17 mouse cellular contexts compared by ENCODE assay signal in the genomic region with DNA sequence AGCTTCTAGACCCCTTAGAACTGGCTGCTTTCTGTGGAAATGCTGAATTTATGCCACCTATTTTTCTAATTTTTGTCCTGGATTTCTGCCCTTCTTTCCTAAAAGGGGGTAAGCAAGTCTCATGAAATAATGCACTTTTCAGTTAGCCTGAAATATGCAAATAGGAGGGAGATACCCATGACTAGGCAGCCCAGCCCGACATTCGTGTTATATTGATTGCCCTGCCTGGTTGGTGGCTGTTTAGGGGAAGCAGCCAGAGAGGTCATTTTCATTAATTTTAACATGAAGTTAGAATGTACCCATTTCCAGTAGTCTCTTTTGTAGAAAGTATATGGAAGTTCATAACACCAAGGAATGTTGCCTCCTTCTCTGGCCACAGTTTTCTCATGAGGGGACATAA. TPM values are rescaled to one million over a fixed set of nuclear protein-coding genes. Genes with fewer than 3 reads are reported as not detected.
DNase-seq lines count a peak whose midpoint lies in the region; TF ChIP-seq lines count a peak whose summit lies in the region.
"Had no signal": no experiment of that assay in that cellular context is flagged by ENCODE, and none has a peak within 500 bp of the region (broad histone marks: within the 10 kb centered on the region; RNA-seq: fewer than 3 reads in every experiment).

No protein-coding gene starts in this region.

- TF ChIP-seq CTCF in cerebellum, adult 2 months (IDR thresholded peaks at IDR 0.05; ENCODE audit: borderline replicate concordance, insufficient read depth, low read depth, low read length), result no peak
- no peak for TF ChIP-seq CTCF in layer of hippocampus, adult 2 months (conservative IDR thresholded peaks at IDR 0.05)

- no peak for DNase-seq in cerebellum, adult 2 months
- no peak for DNase-seq in cerebellum, postnatal 10 days
- no peak for DNase-seq in layer of hippocampus, adult 2 months (ENCODE audit: low spot score in 2 of 2)
- no peak for DNase-seq in layer of hippocampus, adult 9-11 months
- DNase-seq in spleen, postnatal 36 days (ENCODE audit: low spot score in 2 of 2), result peak; percentile 35 to 40
- DNase-seq in spleen, postnatal 10 days (ENCODE audit: low spot score in 2 of 2), result no peak
- DNase-seq in lung, postnatal 10 days, result no peak
- DNase-seq: adrenal gland, adult 2 months; adrenal gland, postnatal 25 days; cerebellum, adult 8-10 months; cerebellum, postnatal 25 days; heart, adult 2 months had no signal

- H3K4me1 ChIP-seq in cerebellum, adult 2 months (ENCODE audit: control insufficient read depth, insufficient read depth, low read length), result peaks cover 26% of the 10 kb centered on the region
- H3K4me1 ChIP-seq: embryonic facial prominence, embryonic 13.5 days; forebrain, embryonic 12.5 days; heart, embryonic 12.5 days had no signal

- H3K4me3 ChIP-seq in cerebellum, adult 2 months (replicated peaks; ENCODE audit: insufficient read depth, low read depth, low read length), result no peak overlapping the region
- no peak overlapping the region for H3K4me3 ChIP-seq in layer of hippocampus, adult 2 months
- H3K4me3 ChIP-seq: embryonic facial prominence, embryonic 13.5 days; forebrain, embryonic 12.5 days; heart, adult 2 months; heart, embryonic 12.5 days; hindbrain, embryonic 10.5 days had no signal

- no peaks in the 10 kb centered on the region for H3K27me3 ChIP-seq in cerebellum, adult 2 months (ENCODE audit: control insufficient read depth, insufficient read depth, low read length)
- H3K27me3 ChIP-seq: embryonic facial prominence, embryonic 13.5 days; forebrain, embryonic 12.5 days; heart, embryonic 12.5 days had no signal

- peak overlapping the region; percentile 90; the same call in 1 of the 2 replicates for H3K27ac ChIP-seq in cerebellum, adult 2 months (ENCODE audit: insufficient read depth, low read length)
- peak overlapping the region; percentile 24; the same call in 1 of the 2 replicates for H3K27ac ChIP-seq in layer of hippocampus, adult 2 months
- H3K27ac ChIP-seq: embryonic facial prominence, embryonic 13.5 days; forebrain, embryonic 12.5 days; hindbrain, embryonic 10.5 days; hindbrain, embryonic 14.5 days had no signal

- TF ChIP-seq POLR2A in cerebellum, adult 2 months (IDR thresholded peaks at IDR 0.05; ENCODE audit: borderline replicate concordance, insufficient read depth, low read length), result no peak

- WGBS in cerebellum, adult 2 months, result 85% methylated on average over 2 of the region's 2 CpGs

RNA-seq across cellular contexts. Expression of a gene that starts 21.5 kb away (rescaled TPM):
- polyA plus RNA-seq in cerebellum, adult 2 months (2012; rRNA removed), result 1.0 and 1.5 TPM in 2 replicates
- under 1 TPM in 1 of 2 experiments, not detected in 1; 0.31 TPM for total RNA-seq in layer of hippocampus, adult 2 months (2021)

RNA-seq across cellular contexts. Expression of a gene that starts 39.9 kb away (rescaled TPM):
- 194 and 199 TPM in 2 replicates for polyA plus RNA-seq in cerebellum, adult 2 months (2012; rRNA removed)
- 100 to 1,000 TPM; 203 to 215 TPM for total RNA-seq in layer of hippocampus, adult 2 months (2021)

RNA-seq across cellular contexts. Expression of a gene that starts 56.3 kb away (rescaled TPM):
- 93.3 and 97.7 TPM in 2 replicates for polyA plus RNA-seq in cerebellum, adult 2 months (2012; rRNA removed)
- total RNA-seq in layer of hippocampus, adult 2 months (2021), result 10 to 100 TPM; 33.7 to 37.3 TPM

Comparison
In these comparisons a context has a peak if more than half of its experiments do, and no peak if none do; other contexts are left out.
1. DNase-seq: peak in spleen, postnatal 36 days (2 of 2); none in cerebellum, adult 2 months (0 of 2), cerebellum, postnatal 10 days (0 of 2), layer of hippocampus, adult 2 months (0 of 2), layer of hippocampus, adult 9-11 months (single experiment), spleen, postnatal 10 days (0 of 2) and lung, postnatal 10 days (single experiment).